Mouse (Mus musculus) G1E (cell line): ENCODE measurements around the gene Shpk. TPM values are rescaled to one million over a fixed set of nuclear protein-coding genes. Genes with fewer than 3 reads are reported as not detected.

Source experiments
- ATAC-seq: 2 replicates; pipeline ENCODE4 v1.8.0; 2016; ENCODE audit warnings: mild to moderate bottlenecking; ENCODE audit not compliant: insufficient number of reproducible peaks, poor library complexity, low FRiP score, severe bottlenecking; ENCODE audit errors: extremely low read depth
- DNase-seq: peaks from one replicate; pipeline ENCODE4 v3.0.0; 2012; ENCODE audit warnings: low spot score
- H3K27me3 ChIP-seq: 2 replicates; pipeline ENCODE4 v1.6.1; 2012; ENCODE audit warnings: mild to moderate bottlenecking, low read length, inconsistent platforms; ENCODE audit not compliant: insufficient read depth
- H3K36me3 ChIP-seq: replicated peaks from 2 replicates; pipeline ENCODE3; 2012; ENCODE audit warnings: mild to moderate bottlenecking, inconsistent platforms
- H3K4me1 ChIP-seq: 2 replicates; pipeline ENCODE4 v1.6.1; 2012; ENCODE audit warnings: low read depth, low read length, inconsistent platforms, mixed read lengths; ENCODE audit not compliant: insufficient read depth
- H3K4me3 ChIP-seq: 2 replicates; pipeline ENCODE4 v1.5.1; 2012; ENCODE audit warnings: low read depth, mild to moderate bottlenecking, inconsistent platforms, low read length, moderate library complexity, mixed read lengths
- H3K9me3 ChIP-seq: replicated peaks from 2 replicates; pipeline ENCODE4 v1.6.1; 2012; ENCODE audit warnings: inconsistent platforms
- CTCF ChIP-seq: IDR thresholded peaks from 2 replicates; pipeline ENCODE4 v1.5.1; 2012; ENCODE audit warnings: low read depth, low read length, inconsistent platforms, mixed read lengths
- GATA1 ChIP-seq: IDR thresholded peaks from 2 replicates; pipeline ENCODE4 v1.6.1; 2012; ENCODE audit warnings: borderline replicate concordance, low read length, inconsistent platforms, mixed read lengths
- GATA2 ChIP-seq: IDR thresholded peaks from 2 replicates; pipeline ENCODE4 v1.6.1; 2012; ENCODE audit warnings: low read depth, low read length, inconsistent platforms, borderline replicate concordance
- POLR2AphosphoS5 ChIP-seq: IDR thresholded peaks from 2 replicates; pipeline ENCODE4 v1.6.1; 2012; ENCODE audit warnings: low read depth, low read length, inconsistent platforms; ENCODE audit not compliant: insufficient replicate concordance
- TAL1 ChIP-seq: conservative IDR thresholded peaks from 2 replicates; pipeline ENCODE4 v1.6.1; 2012; ENCODE audit warnings: low read depth, low read length, inconsistent platforms, mixed read lengths
- polyA plus RNA-seq: library from polyadenylated mRNA; stranded (reverse); fragments of >175 nt; gene quantifications from 2 replicates; pipeline ENCODE4 v1.2.3, GENCODE M21; 2012
- total RNA-seq, 2 experiments: library from RNA; stranded (forward) in 1 of 2; stranded (reverse) in 1 of 2; fragments of 200-1000 nt in 1 of 2; fragments of >200 nt in 1 of 2; fragmentation: Nextera tagmentation in 1 of 2; gene quantifications; 2 replicates each; pipeline ENCODE4 v1.2.3; 2014 to 2017

Gene Shpk
- total RNA-seq (2014; fragmentation: Nextera tagmentation) (2.1 and 2.4 TPM in 2 replicates), total RNA-seq (2017) (2.8 and 3.2 TPM in 2 replicates), polyA plus RNA-seq (0.83 and 0.95 TPM in 2 replicates)

DNA sequence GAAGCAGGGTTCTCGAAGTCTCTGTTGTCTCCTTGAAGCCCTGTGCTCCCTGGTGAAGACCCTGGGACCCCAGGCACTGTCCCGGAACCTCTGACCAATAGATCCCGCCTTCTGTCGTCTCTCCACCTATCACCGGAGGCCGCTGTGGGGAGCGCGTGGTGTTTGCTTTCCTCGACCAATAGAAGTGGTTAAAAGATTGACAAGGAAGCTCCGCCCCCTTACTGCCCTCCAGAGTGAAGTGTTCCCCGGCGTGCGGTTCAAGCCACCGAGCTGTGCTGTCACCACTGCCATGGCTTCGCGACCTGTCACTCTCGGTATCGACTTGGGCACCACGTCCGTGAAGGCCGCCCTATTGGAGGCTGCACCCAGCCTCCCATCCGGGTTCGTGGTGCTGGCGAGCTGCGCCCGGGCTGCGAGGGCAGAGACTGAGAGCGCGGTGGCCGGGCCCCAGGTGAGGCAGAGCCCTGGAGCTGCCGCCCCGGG lies at the start of gene Shpk:
Gene Shpk (plus strand): TSS at position 231 of the 483 bp plus-strand sequence.
- H3K36me3 ChIP-seq: peaks cover 23% of the 10 kb centered on the region
- H3K27me3 ChIP-seq: 0 out of 2 replicates have a peak, but pooled peaks cover 3% of the 10 kb centered on the region
- peak; percentile 97 for ATAC-seq
- no peaks in the 10 kb centered on the region for H3K9me3 ChIP-seq
- TF ChIP-seq POLR2AphosphoS5 (no peak), GATA2 (no peak), GATA1 (no peak), TAL1 (no peak)
- H3K4me3 ChIP-seq: peak within 1 kb of the TSS; percentile 90
- peaks cover 31% of the 10 kb centered on the region for H3K4me1 ChIP-seq
- peak; percentile 98 for DNase-seq

DNA sequence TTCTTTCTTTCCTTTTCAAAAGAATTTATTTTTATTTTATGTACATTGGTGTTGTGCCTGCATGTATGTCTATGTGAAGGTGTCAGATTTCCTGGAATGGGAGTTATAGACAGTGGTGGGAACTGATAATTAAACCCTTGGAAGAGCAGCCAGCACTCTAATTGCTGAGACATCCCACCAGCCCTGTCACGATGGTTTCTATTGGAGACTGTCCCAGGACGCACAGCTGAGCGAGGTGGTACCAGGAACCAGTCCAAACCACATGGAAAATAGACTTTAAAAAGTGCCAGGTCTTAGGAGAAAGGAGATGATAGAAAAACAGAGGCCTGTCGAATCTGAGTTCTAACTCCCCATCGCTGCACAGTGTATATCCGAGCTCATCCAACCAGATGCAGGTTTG lies 44.2 kb upstream of the Shpk start:
- H3K9me3 ChIP-seq: no peaks in the 10 kb centered on the region
- H3K36me3 ChIP-seq: no peaks in the 10 kb centered on the region
- H3K4me3 ChIP-seq: no peak overlapping the region
- no peak for ATAC-seq
- no peak for DNase-seq
- TF ChIP-seq TAL1: no peak
- TF ChIP-seq GATA1: no peak
- no peak for TF ChIP-seq POLR2AphosphoS5
- no peak for TF ChIP-seq GATA2
- no peak for TF ChIP-seq CTCF
- peaks cover 38% of the 10 kb centered on the region for H3K27me3 ChIP-seq
- H3K4me1 ChIP-seq: no peaks in the 10 kb centered on the region

DNA sequence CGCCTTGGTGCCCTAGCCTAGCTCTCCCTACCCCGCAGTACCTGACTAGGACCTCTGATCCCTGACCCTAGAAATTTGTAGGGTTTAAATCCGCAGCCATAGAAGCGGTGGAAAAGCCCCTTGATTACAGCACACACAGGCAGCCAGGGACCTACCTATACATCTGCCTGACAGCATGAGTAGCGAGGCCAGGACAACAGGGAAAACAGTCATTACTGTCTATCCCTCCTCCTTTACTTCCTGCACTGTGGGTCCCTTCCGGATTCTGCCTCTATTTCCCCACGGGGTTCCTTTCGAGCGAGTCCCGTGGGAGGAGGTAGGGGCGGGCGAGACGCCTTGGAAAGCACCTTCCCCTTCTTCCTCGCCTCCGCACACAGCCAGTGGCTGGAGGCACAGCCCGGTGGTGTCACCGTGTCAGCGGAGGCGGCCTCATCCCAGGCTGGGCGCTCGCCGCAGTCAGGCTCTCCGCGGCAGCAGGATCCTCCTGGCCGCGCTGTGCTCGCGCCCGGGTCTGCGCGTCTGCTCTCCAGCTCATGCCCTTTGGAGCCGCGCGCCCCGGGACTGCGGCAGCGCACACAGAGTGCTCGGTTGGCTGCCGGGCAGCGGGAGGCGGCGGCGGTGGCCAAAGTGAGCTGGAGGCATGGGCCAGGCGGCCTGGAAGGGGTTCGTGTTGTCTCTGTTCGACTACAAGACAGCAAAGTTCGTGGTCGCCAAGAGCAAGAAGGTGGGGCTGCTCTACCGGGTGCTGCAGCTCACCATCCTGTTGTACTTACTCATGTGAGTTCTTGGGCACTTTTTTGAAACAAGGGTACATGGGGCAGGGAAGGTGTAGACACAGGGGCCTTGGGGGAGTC lies 39.1 kb upstream of the Shpk start, which contains the start of gene P2rx5:
Gene P2rx5 (plus strand): TSS at position 465 of the 854 bp plus-strand sequence.
- no peak for TF ChIP-seq POLR2AphosphoS5
- TF ChIP-seq GATA1: no peak
- no peak for TF ChIP-seq TAL1
- no peak for TF ChIP-seq GATA2
- TF ChIP-seq CTCF: no peak
- DNase-seq: no peak
- Histone ChIP-seq H3K9me3 (no peaks in the 10 kb centered on the region), H3K36me3 (peaks cover 3% of the 10 kb centered on the region), H3K4me1 (peaks cover 9% of the 10 kb centered on the region), H3K4me3 (no peak within 1 kb of the TSS), H3K27me3 (peaks cover 34% of the 10 kb centered on the region)
- ATAC-seq: no peak

DNA sequence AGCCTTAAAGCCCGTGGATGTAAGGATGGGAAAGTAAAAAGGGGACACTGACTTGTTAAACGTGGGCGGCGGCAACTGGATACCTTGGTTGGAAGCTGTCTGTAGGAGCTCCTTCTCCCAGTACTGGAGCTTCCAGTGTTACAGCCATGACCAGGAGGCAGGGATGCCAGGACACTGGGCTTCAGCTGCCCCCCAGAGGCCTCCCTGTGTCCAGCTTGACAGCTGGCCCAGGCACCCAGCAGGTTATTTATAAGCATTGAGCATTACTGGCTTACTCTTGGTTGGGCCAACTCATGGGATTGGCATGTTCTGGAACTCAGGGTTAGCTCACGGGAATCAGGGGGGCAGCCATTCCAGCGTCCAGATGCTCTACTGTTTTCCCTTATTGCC lies 38.5 kb upstream of the Shpk start:
- H3K4me1 ChIP-seq: peaks cover 13% of the 10 kb centered on the region
- ATAC-seq (no peak), DNase-seq (no peak)
- peaks cover 31% of the 10 kb centered on the region for H3K27me3 ChIP-seq
- no peaks in the 10 kb centered on the region for H3K9me3 ChIP-seq
- no peak overlapping the region for H3K4me3 ChIP-seq
- no peak for TF ChIP-seq POLR2AphosphoS5
- TF ChIP-seq GATA1: no peak
- TF ChIP-seq GATA2: no peak
- TF ChIP-seq CTCF: no peak
- no peak for TF ChIP-seq TAL1
- peaks cover 3% of the 10 kb centered on the region for H3K36me3 ChIP-seq

DNA sequence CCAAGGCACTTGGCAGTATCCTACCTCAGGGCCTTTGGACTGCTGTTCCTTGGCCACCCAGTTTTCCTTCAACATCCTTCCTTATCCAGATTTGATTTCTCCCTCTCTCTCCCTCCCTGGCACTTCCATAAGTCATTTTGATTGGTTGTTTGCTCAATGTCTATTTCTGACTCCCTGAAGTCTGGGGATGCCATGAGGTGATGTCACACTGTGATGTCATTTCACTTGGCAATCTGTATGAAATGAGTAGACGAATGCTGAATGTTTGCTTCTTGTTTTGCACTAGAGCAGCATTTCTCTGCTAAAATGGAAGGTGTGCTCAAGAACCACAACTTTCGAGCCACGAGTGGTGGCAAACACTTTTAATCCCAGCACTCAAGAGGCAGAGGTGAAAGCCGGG lies 37.6 kb upstream of the Shpk start:
- TF ChIP-seq TAL1: no peak
- no peak for TF ChIP-seq CTCF
- no peak for TF ChIP-seq POLR2AphosphoS5
- TF ChIP-seq GATA1: no peak
- no peak for TF ChIP-seq GATA2
- Histone ChIP-seq H3K4me3 (no peak overlapping the region), H3K27me3 (peaks cover 30% of the 10 kb centered on the region), H3K4me1 (peaks cover 18% of the 10 kb centered on the region), H3K36me3 (peaks cover 10% of the 10 kb centered on the region), H3K9me3 (no peaks in the 10 kb centered on the region)
- no peak for DNase-seq
- no peak for ATAC-seq

DNA sequence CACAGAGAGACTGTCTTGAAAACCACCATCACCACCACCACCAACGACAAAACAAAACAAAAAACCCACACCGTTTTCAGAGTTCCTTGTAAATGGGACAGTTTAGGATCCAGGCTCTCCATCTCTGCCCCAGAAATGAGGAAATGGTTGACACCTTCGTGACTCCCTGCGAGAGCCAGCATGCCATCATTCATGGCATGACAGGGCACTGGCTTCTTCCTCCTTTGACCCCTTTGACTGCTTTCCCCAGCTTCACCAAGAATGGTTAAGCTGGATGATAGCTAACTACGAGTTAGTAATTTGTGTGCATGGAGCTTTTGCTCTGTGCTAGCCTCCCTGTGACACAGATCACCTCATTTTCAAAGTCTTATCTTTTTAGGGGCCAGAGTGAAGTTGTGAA lies 37.0 kb upstream of the Shpk start:
- ATAC-seq: no peak
- H3K4me1 ChIP-seq: peaks cover 18% of the 10 kb centered on the region

More for the DNA sequence above, 37.0 kb upstream of the Shpk start:
- Histone ChIP-seq H3K36me3 (peaks cover 17% of the 10 kb centered on the region), H3K9me3 (no peaks in the 10 kb centered on the region), H3K27me3 (peaks cover 25% of the 10 kb centered on the region), H3K4me3 (no peak overlapping the region)
- DNase-seq: no peak
- TF ChIP-seq CTCF (no peak), GATA2 (no peak), TAL1 (no peak), POLR2AphosphoS5 (no peak), GATA1 (no peak)
